Mouse (Mus musculus): ENCODE data around the gene Tpp1. TPM values are rescaled to one million over a fixed set of nuclear protein-coding genes. Genes with fewer than 3 reads are reported as not detected.

Gene Tpp1
- total RNA-seq (2021) = 10 to 100 TPM; 39.1 to 52.2 TPM
- long read RNA-seq, experiment 1, transcript Tpp1-201 (13 exons, 3,558 nt) = major isoform, 19 of 31 reads
- long read RNA-seq, experiment 1, partial matches to known transcripts = 8 of 31 reads
- long read RNA-seq, experiment 1, other reads (novel, unspliced or antisense) = 4 of 31 reads
- long read RNA-seq, experiment 2, transcript Tpp1-201 (13 exons, 3,558 nt) = major isoform, 10 of 16 reads
- long read RNA-seq, experiment 2, partial matches to known transcripts = 3 of 16 reads
- long read RNA-seq, experiment 2, other reads (novel, unspliced or antisense) = 3 of 16 reads

- DNase-seq = peak; percentile 95
Observed at GRCm38 (mm10) chr7:105751491-105752433, at the start of gene Tpp1. Gene Tpp1, minus strand, starts transcription at chr7:105752235.

GRCm38 (mm10) chr7:105796972-105797371 lies 44.9 kb upstream of the Tpp1 start:
- no peak for DNase-seq

DNA sequence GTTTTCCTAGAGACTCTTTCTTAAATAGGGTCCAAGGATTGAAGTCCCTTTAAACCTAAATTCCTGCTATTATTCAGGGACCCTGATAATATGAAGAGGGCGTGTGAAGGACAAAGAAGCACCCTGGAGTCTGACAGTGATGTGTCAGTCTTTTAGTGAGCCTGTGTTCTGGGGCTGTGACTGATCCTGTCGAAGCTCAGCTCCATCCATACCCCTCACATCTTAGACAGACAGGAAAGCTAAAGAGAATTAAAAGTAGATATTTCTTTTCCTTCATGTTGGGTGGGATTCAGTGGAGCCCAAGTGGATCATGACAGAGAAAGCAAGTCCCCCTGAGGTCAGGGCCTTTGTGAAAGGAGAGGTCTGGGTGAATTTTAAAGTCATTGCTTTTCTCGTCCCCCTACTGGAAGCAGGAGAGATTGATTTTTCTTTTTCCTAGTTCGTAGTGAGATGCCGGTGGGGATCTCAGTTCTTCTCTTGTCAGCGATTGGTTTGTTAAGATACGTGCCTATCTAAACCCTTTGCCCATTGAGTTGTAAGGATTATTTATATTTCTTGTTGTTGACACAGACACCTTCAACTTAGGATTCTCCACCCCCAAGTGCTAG lies 43.8 kb upstream of the Tpp1 start:
- DNase-seq = no peak

DNA sequence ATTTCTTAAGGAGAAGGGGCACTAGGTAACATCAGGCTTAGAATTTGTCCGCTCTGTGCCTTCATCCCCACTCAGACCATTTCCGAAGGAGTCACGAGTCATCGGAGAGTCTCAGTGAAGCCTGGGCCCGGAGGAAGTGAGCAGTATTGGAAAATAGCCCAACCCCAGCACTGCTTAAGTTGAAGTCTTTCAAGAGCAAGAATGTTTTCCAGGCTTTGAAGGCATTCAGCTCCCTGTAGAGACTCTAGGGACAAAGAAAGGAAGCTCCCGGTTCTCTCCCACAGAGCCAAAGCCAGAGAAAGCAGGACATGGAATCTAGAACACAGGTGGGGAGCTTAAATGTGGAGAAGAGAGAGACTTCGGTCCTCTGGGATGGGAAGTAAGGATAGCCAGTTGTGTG lies 41.7 kb upstream of the Tpp1 start:
- peak; percentile 46 to 74 for DNase-seq

DNA sequence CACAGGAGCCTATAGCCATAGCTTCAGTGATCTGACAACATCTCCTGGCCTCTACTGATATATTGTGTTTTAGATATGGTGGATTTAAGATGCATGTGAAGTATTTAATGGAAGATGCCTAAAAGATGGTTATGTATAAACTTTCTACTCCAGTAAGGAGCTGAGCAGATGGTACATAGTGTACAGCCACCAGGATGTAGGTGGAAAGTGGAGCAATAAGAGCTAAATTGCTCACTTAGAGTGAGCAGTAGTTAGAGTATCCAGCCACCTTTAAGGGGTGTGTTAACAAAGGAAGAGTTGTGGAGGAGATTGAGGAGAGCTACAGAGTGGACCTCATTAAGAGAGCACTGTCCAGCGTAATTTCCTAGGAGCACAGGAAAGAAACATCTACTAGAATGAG lies 39.1 kb upstream of the Tpp1 start:
- no peak for DNase-seq

DNA sequence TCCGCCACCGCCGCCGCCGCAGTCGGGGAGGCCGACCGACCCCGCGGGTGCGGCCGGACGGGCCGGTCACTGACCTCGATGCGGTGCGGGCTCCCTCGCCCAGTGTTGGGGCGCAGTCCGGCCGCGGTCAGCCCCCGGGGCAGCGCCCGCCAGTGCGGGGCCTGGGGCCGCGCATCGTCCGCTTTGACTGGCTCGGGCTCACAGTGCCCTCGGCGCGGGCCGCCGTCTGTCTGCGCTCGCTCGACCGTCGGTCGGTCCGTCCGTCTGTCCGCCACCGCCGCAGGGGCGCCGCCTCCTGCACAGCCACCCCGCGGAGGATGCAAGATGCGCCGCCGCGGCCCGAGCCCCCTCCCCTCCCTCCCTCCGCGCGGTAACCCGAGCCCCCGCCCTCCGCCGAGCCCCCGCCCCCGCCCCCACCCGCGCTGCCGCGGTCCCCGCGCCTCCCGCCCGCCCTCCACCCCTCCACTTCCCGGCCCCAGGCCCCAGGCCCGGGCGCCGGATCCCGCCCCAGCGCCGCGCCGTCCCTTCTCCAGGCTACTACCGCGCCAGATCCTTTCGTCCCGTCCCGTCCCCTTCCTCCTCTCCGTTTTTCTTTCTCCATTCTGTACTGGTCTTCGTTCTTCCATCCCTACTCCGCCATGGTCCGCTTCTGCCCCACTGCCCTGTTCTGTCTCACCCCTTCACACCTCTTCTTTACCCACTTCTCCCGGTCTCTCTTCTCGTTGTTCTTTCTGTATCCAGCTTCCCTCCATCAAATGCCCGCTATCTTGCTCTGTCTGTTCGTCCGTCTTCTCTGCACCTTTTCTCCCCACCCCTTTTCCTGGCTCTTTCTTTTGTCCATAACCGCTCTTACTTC lies 35.5 kb upstream of the Tpp1 start, which contains the start of gene Dchs1:
Gene Dchs1, minus strand, starts transcription at position 370 of the 856 bp plus-strand sequence.
- peak; percentile 29 to 44 for DNase-seq

DNA sequence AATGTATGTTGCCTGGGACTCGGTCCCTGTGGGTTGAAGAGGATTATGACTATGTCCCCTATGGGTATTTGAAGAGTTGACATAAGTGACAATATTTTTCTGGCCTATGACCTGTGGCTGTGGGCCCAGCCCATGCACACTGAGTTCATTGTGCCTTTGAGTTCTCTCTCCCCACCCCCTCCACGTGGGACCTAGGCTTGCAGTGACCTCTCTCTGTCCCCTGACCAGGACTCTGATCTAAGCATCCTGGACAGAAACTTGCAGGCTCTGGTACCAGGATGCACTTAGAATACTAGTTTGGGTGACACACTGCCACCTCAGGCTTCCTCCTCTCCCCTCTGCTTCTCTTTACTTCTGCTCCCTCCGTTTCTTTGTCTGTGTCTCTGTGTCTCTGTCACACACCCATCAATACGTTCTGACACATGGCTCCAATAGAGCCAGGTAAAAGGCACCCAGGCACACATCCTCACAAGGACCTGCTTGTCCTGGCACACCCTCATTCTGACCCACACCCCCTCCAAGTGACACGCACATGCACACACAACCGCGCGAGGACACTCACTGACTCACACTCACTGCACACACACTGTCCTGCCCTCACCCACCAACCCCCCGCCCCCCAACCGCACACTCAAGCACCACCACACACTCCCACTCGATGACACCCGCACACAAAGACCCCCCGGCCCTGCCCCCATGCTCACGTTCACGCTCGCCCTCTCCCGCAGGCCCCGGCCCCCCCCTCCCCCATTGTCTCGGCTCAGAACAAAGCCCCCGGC lies 34.7 kb upstream of the Tpp1 start:
- no peak for DNase-seq

DNA sequence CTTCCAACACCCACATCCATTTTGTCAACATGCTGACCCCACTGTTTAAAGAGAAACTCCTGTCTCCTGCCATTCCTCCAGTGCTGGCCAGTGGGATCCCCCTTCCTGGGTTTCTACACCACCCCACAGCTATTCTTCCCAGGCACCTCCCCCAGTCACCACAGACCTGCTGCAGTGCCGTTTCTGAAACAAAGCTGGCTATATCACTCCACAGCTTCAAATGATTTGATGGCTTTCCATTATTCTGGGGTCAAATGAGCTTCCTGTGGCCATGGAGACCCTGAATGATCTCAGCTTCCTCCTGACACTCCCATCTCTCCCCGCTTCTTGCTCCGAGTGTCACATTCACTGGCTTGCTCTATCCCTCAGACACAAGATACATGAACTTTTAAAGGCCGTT lies 32.5 kb upstream of the Tpp1 start:
- no peak for DNase-seq

DNA sequence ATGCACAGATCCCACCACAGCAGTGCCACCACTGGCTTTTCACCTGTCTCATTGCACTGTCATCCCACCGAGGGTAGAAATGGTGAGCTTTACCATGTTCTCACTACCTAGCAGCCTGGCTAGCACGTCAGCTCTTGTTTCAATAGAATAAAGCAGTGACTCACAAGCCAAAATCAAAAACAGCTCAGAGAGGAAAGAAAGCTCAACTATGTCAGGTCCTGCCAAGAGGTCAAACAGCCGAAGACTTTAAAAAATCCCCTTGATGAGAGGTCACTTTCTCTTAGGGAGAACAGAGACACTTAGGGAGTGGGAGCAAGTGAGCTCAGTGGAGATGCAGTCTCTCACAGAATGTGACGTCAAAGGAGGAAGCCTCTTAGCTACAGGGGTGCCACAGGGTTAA lies 31.8 kb upstream of the Tpp1 start:
- no peak for DNase-seq

DNA sequence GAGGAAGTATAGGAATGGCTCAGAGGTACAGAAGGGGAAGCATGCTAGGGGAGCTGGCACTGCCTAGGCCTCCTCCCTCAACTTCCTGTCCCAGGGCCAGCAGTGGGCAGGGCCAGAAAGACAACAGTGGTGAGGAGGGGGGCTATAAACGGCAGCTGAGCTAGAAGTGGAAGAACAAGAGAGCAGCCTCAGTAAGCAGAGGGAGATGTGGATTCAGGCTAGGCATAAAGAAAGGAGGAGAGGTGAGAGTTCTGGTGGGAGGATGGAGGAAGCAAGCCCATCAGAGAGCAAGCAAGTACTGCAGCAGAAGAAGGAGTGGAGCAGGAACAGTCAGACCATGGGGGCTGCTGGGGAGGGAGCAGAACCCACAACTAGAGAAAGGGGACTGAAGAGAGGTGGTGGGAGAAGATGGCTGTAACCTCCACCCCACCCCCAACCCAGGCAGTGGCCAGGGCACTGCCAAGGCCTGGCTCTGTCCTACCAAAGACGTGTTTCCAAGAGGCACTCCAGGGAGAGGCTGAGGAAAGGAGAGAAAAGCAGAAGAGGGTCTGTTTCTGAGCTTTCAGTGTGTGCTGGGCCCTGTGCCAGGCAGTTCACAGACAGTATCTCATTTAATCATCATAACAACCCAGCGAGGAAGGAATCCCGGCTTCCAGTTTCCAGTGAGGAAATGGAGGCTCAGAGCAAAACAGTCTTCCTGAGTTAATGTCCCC lies 26.7 kb upstream of the Tpp1 start:
- peak; percentile 50 to 74 for DNase-seq

DNA sequence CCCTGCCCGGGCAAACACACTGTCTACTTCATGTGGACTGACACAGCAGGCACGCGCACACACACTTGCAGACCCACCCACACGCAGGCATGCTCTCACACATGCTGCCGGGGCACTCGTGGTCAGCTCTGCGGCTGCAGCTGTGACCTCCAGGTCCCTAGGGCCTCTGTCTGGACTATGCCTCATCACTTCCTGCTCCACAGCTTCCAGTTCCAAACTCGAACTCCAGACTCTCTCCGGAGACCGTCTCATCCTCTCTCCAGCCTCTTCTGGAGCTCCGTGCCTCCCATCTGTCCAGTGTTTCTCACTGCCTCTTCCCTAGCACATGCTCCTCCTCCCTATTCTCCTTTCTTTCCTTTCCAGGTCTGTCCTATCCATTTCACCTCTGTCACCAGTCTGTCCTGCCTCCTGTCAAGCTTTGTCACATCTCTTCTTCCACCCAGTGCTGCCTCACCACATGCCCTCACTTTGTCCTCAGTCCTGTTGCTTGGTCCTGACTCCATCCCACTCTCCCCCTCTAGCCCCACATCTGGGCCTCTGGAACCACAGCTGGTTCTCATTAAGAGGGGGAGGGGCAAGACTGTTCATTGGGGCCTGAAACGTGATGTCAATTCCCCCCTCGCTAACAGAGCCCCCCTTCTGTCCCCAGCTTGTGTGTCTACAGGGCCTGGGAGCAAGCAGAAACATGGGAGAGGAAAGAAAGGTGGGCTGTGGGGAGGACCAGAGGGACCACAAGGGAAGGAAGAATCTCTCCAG lies 25.9 kb upstream of the Tpp1 start:
- DNase-seq = peak; percentile 76 to 90

- DNase-seq = no peak
Observed at GRCm38 (mm10) chr7:105777316-105777715, 25.3 kb upstream of the Tpp1 start.

DNA sequence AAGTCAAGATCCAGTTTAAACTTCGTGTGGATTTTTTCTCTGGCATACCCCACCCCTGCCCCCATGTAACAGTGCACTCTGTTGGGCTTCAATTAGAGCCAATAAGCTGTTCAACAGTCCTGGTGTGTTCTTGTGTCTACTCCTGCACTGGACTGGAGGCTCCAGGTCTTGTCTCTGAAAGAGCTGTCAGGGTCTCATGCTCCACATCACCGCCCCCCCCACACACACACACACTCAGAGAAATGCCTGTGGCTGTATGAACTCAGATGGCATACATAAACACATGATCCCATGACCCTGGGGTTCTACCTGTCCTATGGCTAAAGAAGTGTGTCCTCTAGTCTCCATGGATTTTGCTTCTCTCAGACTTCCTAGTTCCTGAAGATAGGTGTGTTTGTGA lies 24.0 kb upstream of the Tpp1 start:
- DNase-seq = no peak

DNA sequence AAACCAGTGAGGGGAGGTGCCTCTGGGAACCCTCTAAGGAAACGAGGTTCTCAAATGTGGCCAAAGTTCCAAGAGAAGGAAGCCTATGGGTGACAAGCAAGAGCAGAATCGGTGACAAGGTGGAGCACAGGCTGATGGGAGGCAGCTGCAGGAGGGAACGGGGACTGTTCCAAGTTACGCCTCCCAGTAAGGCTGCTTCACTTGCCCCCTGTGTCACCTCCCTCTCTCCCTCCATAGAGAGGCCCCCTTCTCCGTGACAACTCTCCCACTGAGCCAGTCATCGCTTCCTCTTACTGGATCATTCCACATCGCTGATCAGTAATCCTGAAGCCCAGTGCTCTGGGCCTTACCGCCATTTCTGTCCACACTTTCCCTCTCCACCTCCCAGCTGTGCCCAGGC lies 22.6 kb upstream of the Tpp1 start:
- no peak for DNase-seq

DNA sequence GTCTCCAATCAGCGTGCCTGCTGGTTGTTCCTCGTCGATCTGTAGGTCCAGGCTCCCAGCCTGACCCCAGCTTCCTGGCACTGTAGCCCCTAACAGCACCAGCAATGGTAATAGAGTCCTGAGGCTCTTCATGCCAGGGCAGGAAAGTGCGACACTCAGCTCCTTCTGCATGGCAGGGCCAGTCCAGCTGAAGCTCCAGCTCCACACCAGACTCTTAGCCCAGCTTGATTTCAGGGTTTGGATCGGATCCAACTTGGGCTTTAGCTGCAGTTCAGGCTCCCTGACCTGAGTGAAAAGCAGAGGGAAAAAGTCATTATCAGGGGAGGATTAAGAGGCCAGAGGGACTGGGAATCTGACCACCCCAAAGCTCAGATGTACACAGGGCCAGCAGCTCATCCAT lies 21.0 kb upstream of the Tpp1 start:
- no peak for DNase-seq

GRCm38 (mm10) chr7:105772331-105772730 lies 20.3 kb upstream of the Tpp1 start:
- no peak for DNase-seq

- DNase-seq = peak; percentile 55 to 70
Observed at GRCm38 (mm10) chr7:105769959-105770358, 17.9 kb upstream of the Tpp1 start.

DNA sequence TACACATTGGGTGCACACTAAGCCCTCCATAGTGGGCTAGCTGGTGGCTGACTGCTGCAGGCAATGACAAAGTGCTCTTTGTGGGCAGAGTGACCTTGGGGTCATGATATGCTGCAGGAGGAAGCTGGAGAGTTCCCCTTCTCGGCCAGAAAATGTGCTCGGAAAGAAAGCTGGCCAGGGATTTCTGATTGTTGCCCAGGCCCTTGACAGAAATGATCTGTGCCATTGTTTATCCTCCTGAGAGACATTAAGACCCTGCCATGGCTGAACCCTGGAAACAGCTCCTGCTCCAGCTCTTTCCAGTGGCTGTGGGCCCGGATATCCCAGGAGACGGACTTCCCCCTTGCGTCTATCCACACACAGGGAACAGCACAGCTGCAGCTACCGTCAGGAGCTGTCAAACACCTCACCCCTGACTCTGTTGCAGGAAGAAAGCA lies 15.7 kb upstream of the Tpp1 start:
- peak; percentile 46 for DNase-seq

DNA sequence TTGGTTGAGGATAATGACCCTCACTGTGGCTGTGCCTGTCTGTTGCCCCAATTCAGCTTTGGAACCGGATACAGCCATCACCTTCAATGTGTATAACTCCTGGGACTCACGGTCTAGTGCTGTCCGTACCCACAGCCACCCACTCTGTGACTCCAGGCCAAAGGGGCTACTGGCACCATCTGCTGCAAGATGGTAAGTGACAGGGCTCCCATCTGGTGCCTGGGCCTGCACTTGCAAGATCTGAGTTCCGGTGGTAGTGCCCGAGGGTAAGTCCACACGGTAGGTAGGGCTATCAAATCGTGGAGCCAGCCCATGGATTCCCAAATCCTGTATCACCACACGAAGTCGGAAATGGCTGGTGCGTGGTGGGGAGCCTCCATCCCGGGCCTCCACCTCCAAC lies 12.3 kb upstream of the Tpp1 start:
- DNase-seq = no peak
